Mouse (Mus musculus) hindbrain, embryonic 11.5 days (tissue): ENCODE results near the gene App. TPM values are rescaled to one million over a fixed set of nuclear protein-coding genes. Genes with fewer than 3 reads are reported as not detected.
A peak's percentile ranks its signal among the peaks of the same experiment; 100 is the strongest.

ENCODE experiments used
- ATAC-seq: fragments of 200-750 bp; cut with Nextera tagmentation; 2 replicates; pipeline ENCODE4 v1.8.0; 2017; ENCODE audit warnings: mild to moderate bottlenecking, moderate TSS enrichment, moderate library complexity; ENCODE audit not compliant: low FRiP score
- DNase-seq: peaks from one replicate; pipeline ENCODE4 v3.0.0-alpha.2; 2015; ENCODE audit warnings: low spot score
- H3K27ac ChIP-seq: fragments of 300-500 bp; sonication (generic); 2 replicates; pipeline ENCODE4 v1.5.1; 2014; ENCODE audit warnings: mild to moderate bottlenecking, low read depth, low read length
- H3K27me3 ChIP-seq: fragments of 300-500 bp; sonication (generic); 2 replicates; pipeline ENCODE4 v1.6.1; 2014; ENCODE audit warnings: mild to moderate bottlenecking, low read length, moderate library complexity, mixed read lengths; ENCODE audit not compliant: control insufficient read depth, insufficient read depth
- H3K36me3 ChIP-seq: fragments of 300-500 bp; sonication (generic); 2 replicates; pipeline ENCODE4 v1.6.1; 2014; ENCODE audit warnings: mild to moderate bottlenecking, low read length, moderate library complexity, mixed read lengths; ENCODE audit not compliant: control insufficient read depth, insufficient read depth
- H3K4me1 ChIP-seq: fragments of 300-500 bp; sonication (generic); replicated peaks from 2 replicates; pipeline ENCODE4 v1.6.1; 2014; ENCODE audit warnings: low read length, mixed read lengths; ENCODE audit not compliant: control insufficient read depth, insufficient read depth
- H3K4me2 ChIP-seq: fragments of 300-500 bp; sonication (generic); replicated peaks from 2 replicates; pipeline ENCODE4 v1.6.1; 2014; ENCODE audit warnings: mild to moderate bottlenecking, low read depth, low read length
- H3K4me3 ChIP-seq: fragments of 300-500 bp; sonication (generic); 2 replicates; pipeline ENCODE4 v1.5.1; 2014; ENCODE audit warnings: low read depth, low read length
- H3K9ac ChIP-seq: fragments of 300-500 bp; sonication (generic); 2 replicates; pipeline ENCODE4 v1.6.1; 2014; ENCODE audit warnings: low read depth, low read length
- H3K9me3 ChIP-seq: fragments of 300-500 bp; sonication (generic); 2 replicates; pipeline ENCODE4 v1.6.1; 2016; ENCODE audit warnings: low read length; ENCODE audit not compliant: control insufficient read depth
- WGBS: fragments of 180-500 bp; shearing (Covaris S2); extraction: QIAGEN DNeasy Blood & Tissue Kit; methylation state at CpG from one replicate; pipeline ENCODE4 v1.1.7; 2014; 5-methylcytosine and 5-hydroxymethylcytosine counted together
- polyA plus RNA-seq: library from polyadenylated mRNA; unstranded; fragments of >200 nt; fragmentation: Nextera tagmentation; extraction: Ambion mirVana; gene quantifications from 2 replicates; pipeline ENCODE4 v1.2.1, GENCODE M21; 2014

App gene
- polyA plus RNA-seq, 1 experiment from 2014 or later: 203 TPM

- DNase-seq: no peak
- WGBS: 80% methylated on average over 4 of the region's 4 CpGs
- no peak for ATAC-seq
- Histone ChIP-seq H3K9ac (no peak overlapping the region), H3K9me3 (no peaks in the 10 kb centered on the region), H3K36me3 (no peaks in the 10 kb centered on the region), H3K27ac (no peak overlapping the region), H3K4me2 (no peak overlapping the region), H3K27me3 (no peaks in the 10 kb centered on the region), H3K4me3 (no peak overlapping the region), H3K4me1 (no peaks in the 10 kb centered on the region)
These were observed 26.1 kb downstream of the App start for GRCm38 (mm10) chr16:85147440-85147839.

DNA sequence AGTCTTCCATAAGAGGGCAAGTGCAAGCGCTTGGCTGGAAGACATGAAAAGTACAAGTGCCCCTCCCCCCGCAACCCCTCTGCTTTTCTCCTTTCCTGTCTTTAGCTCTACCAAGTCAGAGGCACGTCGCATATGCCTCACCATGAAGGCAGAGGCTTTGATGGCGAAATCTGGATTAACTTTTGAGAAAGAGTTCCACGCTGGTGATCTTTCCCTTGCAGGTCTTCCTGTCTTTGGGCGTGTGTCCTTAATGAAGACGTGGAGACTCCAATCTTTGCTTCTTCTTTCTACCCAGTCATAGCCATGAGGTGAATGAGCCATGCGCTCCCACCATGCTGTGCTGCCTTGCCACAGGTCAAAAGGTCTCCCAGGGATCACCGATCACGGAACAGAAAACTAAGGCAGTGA, 27.8 kb downstream of the App start:
- Histone ChIP-seq H3K4me1 (no peaks in the 10 kb centered on the region), H3K9ac (no peak overlapping the region), H3K27ac (no peak overlapping the region), H3K27me3 (no peaks in the 10 kb centered on the region), H3K9me3 (no peaks in the 10 kb centered on the region), H3K36me3 (no peaks in the 10 kb centered on the region), H3K4me2 (no peak overlapping the region), H3K4me3 (no peak overlapping the region)
- 46% methylated on average over 11 of the region's 11 CpGs for WGBS
- ATAC-seq: no peak
- no peak for DNase-seq

DNA sequence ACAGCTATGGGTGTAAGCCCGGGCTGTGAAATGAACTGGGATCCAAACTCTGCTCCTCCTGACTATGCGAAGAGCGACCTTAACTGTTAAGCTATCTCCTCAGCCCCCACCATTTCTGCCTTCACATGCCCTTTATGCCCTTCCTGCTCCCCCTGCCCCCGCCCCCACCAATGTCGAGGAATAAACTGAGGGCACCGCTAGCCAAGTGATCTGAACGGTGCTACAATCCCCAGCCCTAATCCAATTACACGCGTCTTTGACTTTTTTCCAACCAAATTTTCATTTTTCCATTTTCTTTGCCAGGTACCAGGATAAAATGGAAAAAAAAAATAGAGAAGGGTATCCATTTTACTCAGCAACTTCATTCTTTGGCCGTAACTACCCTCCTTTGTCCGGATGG, 28.2 kb downstream of the App start:
- Histone ChIP-seq H3K4me3 (no peak overlapping the region), H3K27ac (no peak overlapping the region), H3K4me2 (no peak overlapping the region), H3K9me3 (no peaks in the 10 kb centered on the region), H3K36me3 (no peaks in the 10 kb centered on the region), H3K27me3 (no peaks in the 10 kb centered on the region), H3K9ac (no peak overlapping the region), H3K4me1 (no peaks in the 10 kb centered on the region)
- WGBS: 82% methylated on average over 11 of the region's 11 CpGs
- ATAC-seq: 0 out of 2 replicates have a peak, but pooled peaks have one; percentile 19
- DNase-seq: no peak

- WGBS: 95% methylated on average over 6 of the region's 6 CpGs
These were observed 29.2 kb downstream of the App start for GRCm38 (mm10) chr16:85144401-85144800.

DNA sequence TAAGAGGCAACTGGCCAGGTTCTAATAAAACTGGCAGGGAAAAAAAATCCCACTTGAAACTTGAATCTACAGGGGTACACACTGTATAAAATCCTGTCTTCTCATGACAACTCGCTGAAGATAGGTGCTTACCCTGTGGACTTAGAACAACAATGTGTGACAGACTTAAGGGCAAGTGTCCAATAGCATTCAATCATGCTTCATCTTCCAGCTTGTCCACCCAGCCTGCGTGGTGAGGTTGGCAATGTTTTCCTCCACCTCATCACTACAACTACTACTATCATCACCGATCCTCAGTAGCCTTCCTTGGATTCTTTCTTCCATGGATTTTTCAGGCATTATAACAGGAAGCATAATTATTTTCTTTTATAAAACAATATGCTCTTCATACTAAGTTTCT, 29.7 kb downstream of the App start:
- H3K9me3 ChIP-seq: no peaks in the 10 kb centered on the region
- ATAC-seq (no peak), DNase-seq (no peak)
- H3K9ac ChIP-seq: no peak overlapping the region
- H3K4me2 ChIP-seq: no peak overlapping the region
- no peak overlapping the region for H3K4me3 ChIP-seq
- WGBS: 87% methylated on average over 3 of the region's 3 CpGs
- H3K27ac ChIP-seq: no peak overlapping the region
- H3K36me3 ChIP-seq: no peaks in the 10 kb centered on the region
- H3K4me1 ChIP-seq: no peaks in the 10 kb centered on the region
- no peaks in the 10 kb centered on the region for H3K27me3 ChIP-seq

More at GRCm38 (mm10) chr16:85144401-85144800, 29.2 kb downstream of the App start:
- Histone ChIP-seq H3K4me3 (no peak overlapping the region), H3K27ac (no peak overlapping the region), H3K4me2 (no peak overlapping the region), H3K27me3 (no peaks in the 10 kb centered on the region), H3K36me3 (no peaks in the 10 kb centered on the region), H3K9ac (no peak overlapping the region), H3K4me1 (no peaks in the 10 kb centered on the region), H3K9me3 (no peaks in the 10 kb centered on the region)
- ATAC-seq: no peak
- no peak for DNase-seq

DNA sequence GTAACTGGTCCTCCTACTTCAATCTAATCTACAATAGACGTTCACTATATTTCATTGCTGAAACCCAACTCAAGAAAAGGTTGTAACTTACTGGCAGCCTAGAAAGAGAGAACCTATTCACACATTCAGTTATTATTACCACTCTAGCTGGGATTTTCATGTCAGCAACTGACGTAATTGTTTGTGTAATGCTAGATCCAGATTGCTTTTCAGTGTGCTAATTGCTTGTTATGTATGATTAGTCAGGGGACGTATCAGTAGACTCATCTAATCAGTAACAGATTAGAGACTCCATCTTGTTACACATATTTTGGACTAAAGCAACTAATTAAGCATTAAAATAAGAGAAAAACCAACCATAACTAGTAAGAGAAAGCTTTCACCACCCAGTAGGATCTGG, 30.4 kb downstream of the App start:
- H3K9ac ChIP-seq: no peak overlapping the region
- H3K4me2 ChIP-seq: no peak overlapping the region
- no peak overlapping the region for H3K4me3 ChIP-seq
- no peaks in the 10 kb centered on the region for H3K27me3 ChIP-seq
- no peak overlapping the region for H3K27ac ChIP-seq
- H3K9me3 ChIP-seq: no peaks in the 10 kb centered on the region
- H3K4me1 ChIP-seq: no peaks in the 10 kb centered on the region
- DNase-seq (no peak), ATAC-seq (no peak)
- no peaks in the 10 kb centered on the region for H3K36me3 ChIP-seq
- 86% methylated on average over 3 of the region's 3 CpGs for WGBS

- Histone ChIP-seq H3K27me3 (no peaks in the 10 kb centered on the region), H3K27ac (no peak overlapping the region), H3K9ac (no peak overlapping the region), H3K4me2 (no peak overlapping the region), H3K4me1 (no peaks in the 10 kb centered on the region), H3K36me3 (no peaks in the 10 kb centered on the region), H3K4me3 (no peak overlapping the region), H3K9me3 (no peaks in the 10 kb centered on the region)
- 94% methylated on average over 4 of the region's 4 CpGs for WGBS
- ATAC-seq (no peak), DNase-seq (no peak)
These were observed 32.2 kb downstream of the App start for GRCm38 (mm10) chr16:85141404-85141803.

- no peak overlapping the region for H3K4me2 ChIP-seq
- no peaks in the 10 kb centered on the region for H3K27me3 ChIP-seq
- H3K4me3 ChIP-seq: no peak overlapping the region
- no peaks in the 10 kb centered on the region for H3K4me1 ChIP-seq
- DNase-seq: no peak
- H3K9ac ChIP-seq: no peak overlapping the region
- H3K27ac ChIP-seq: 0 out of 2 replicates have a peak overlapping the region, but pooled peaks have one; percentile 30
- no peaks in the 10 kb centered on the region for H3K9me3 ChIP-seq
- WGBS: 47% methylated on average over 9 of the region's 9 CpGs
- H3K36me3 ChIP-seq: no peaks in the 10 kb centered on the region
- peak; percentile 77 for ATAC-seq
These were observed 34.4 kb downstream of the App start for GRCm38 (mm10) chr16:85139178-85139604.

- Histone ChIP-seq H3K4me3 (no peak overlapping the region), H3K36me3 (no peaks in the 10 kb centered on the region), H3K9me3 (no peaks in the 10 kb centered on the region), H3K27ac (no peak overlapping the region), H3K9ac (no peak overlapping the region), H3K27me3 (no peaks in the 10 kb centered on the region), H3K4me1 (no peaks in the 10 kb centered on the region), H3K4me2 (no peak overlapping the region)
- DNase-seq (no peak), ATAC-seq (no peak)
- 85% methylated on average over 11 of the region's 11 CpGs for WGBS
These were observed 36.2 kb downstream of the App start for GRCm38 (mm10) chr16:85137348-85137747.
